Mouse (Mus musculus): ENCODE data around the gene Bok.

Gene Bok

GRCm38 (mm10) chr1:93742910-93743309 is 57.5 kb downstream of the Bok start:
- DNase-seq (ENCODE audit: low read depth, low spot score) = no peak

All from c-Kit-negative CD71-positive TER-119-positive erythroid progenitor cells, embryonic 14.5 days (primary cell).